In genomic region chr1:186702391-186703255, GRCm38 (mm10) we compare ENCODE assay signal across 8 mouse cellular contexts. TPM values are rescaled to one million over a fixed set of nuclear protein-coding genes. Genes with fewer than 3 reads are reported as not detected.
A peak's percentile ranks its signal among the peaks of the same experiment; 100 is the strongest.
DNase-seq lines count a peak whose midpoint lies in the region; ATAC-seq and TF ChIP-seq lines count a peak whose summit lies in the region.

No protein-coding gene starts in this region.

- WGBS in kidney, postnatal 0 days, result 11% methylated on average over 15 of the region's 15 CpGs
- 22% methylated on average over 15 of the region's 15 CpGs for WGBS in kidney, adult 2 months
- 10% methylated on average over 15 of the region's 15 CpGs for WGBS in intestine, embryonic 16.5 days
- WGBS in olfactory bulb, adult 2 months, result 27% methylated on average over 15 of the region's 15 CpGs

- no peaks in the 10 kb centered on the region for H3K9me3 ChIP-seq in kidney, postnatal 0 days (replicated peaks; ENCODE audit: low read length)
- no peaks in the 10 kb centered on the region for H3K9me3 ChIP-seq in intestine, embryonic 16.5 days (ENCODE audit: control insufficient read depth, low read length)

- TF ChIP-seq CTCF in kidney, postnatal 0 days (IDR thresholded peaks at IDR 0.05; ENCODE audit: low read depth), result no peak
- TF ChIP-seq CTCF in kidney, adult 2 months (conservative IDR thresholded peaks at IDR 0.05; ENCODE audit: insufficient read depth, insufficient read length, low read depth, low read length), result no peak
- TF ChIP-seq CTCF in olfactory bulb, adult 2 months (IDR thresholded peaks at IDR 0.05; ENCODE audit: insufficient read depth, low read depth, low read length), result no peak

- H3K36me3 ChIP-seq in kidney, postnatal 0 days (ENCODE audit: insufficient read depth, low read length), result no peaks in the 10 kb centered on the region
- H3K36me3 ChIP-seq in kidney, adult 2 months (ENCODE audit: control insufficient read depth, insufficient read depth, low read length), result no peaks in the 10 kb centered on the region
- H3K36me3 ChIP-seq in intestine, embryonic 16.5 days (ENCODE audit: control insufficient read depth, insufficient read depth, low read length), result no peaks in the 10 kb centered on the region

- DNase-seq in kidney, postnatal 0 days (ENCODE audit: low spot score), result peak; percentile 91
- DNase-seq in kidney, adult 2 months, result no peak
- DNase-seq in gastrocnemius, adult 18-20 months (ENCODE audit: low spot score), result peak; percentile 55
- DNase-seq in left cerebral cortex, adult 11 months (ENCODE audit: low spot score), result no peak
- DNase-seq in spleen, adult 18-20 months, result no peak

- TF ChIP-seq POLR2A in kidney, adult 2 months (IDR thresholded peaks at IDR 0.05; ENCODE audit: low read depth, low read length), result no peak
- TF ChIP-seq POLR2A in olfactory bulb, adult 2 months (IDR thresholded peaks at IDR 0.05; ENCODE audit: insufficient read depth, low read depth, low read length), result no peak

- H3K9ac ChIP-seq in kidney, postnatal 0 days (ENCODE audit: low read depth, low read length), result 0 out of 2 replicates have a peak overlapping the region, but pooled peaks have one; percentile 27
- peak overlapping the region; percentile 17; the same call in 1 of the 2 replicates for H3K9ac ChIP-seq in intestine, embryonic 16.5 days (ENCODE audit: low read depth, low read length)

- peak overlapping the region; percentile 56 for H3K27ac ChIP-seq in kidney, postnatal 0 days
- H3K27ac ChIP-seq in kidney, adult 2 months (ENCODE audit: insufficient read depth, low read depth, low read length), result no peak overlapping the region
- no peak overlapping the region for H3K27ac ChIP-seq in intestine, embryonic 16.5 days (ENCODE audit: low read length)
- H3K27ac ChIP-seq in olfactory bulb, adult 2 months (ENCODE audit: insufficient read depth, low read depth, low read length), result peak overlapping the region; percentile 4; the same call in 1 of the 2 replicates

- H3K4me3 ChIP-seq in kidney, postnatal 0 days (replicated peaks; ENCODE audit: low read depth, low read length), result peak overlapping the region; percentile 49
- no peak overlapping the region for H3K4me3 ChIP-seq in kidney, adult 2 months (ENCODE audit: insufficient read depth, low read depth, low read length)
- H3K4me3 ChIP-seq in intestine, embryonic 16.5 days (ENCODE audit: low read length), result peak overlapping the region; percentile 67
- H3K4me3 ChIP-seq in olfactory bulb, adult 2 months (ENCODE audit: insufficient read depth, low read depth, low read length), result peak overlapping the region; percentile 1

- H3K27me3 ChIP-seq in kidney, postnatal 0 days (ENCODE audit: insufficient read depth, low read length), result no peaks in the 10 kb centered on the region
- H3K27me3 ChIP-seq in kidney, adult 2 months (replicated peaks; ENCODE audit: control insufficient read depth, insufficient read depth, low read length), result 0 out of 2 replicates have a peak, but pooled peaks cover 1% of the 10 kb centered on the region
- H3K27me3 ChIP-seq in intestine, embryonic 16.5 days (replicated peaks; ENCODE audit: control insufficient read depth, insufficient read depth, low read length), result no peaks in the 10 kb centered on the region

- H3K4me1 ChIP-seq in kidney, postnatal 0 days (replicated peaks; ENCODE audit: insufficient read depth, low read length), result 0 out of 2 replicates have a peak, but pooled peaks cover 3% of the 10 kb centered on the region
- H3K4me1 ChIP-seq in kidney, adult 2 months (ENCODE audit: control insufficient read depth, insufficient read depth, low read length), result 0 out of 2 replicates have a peak, but pooled peaks cover 3% of the 10 kb centered on the region
- peaks cover 23% of the 10 kb centered on the region for H3K4me1 ChIP-seq in intestine, embryonic 16.5 days (ENCODE audit: control insufficient read depth, insufficient read depth, low read length)
- peaks cover 19% of the 10 kb centered on the region for H3K4me1 ChIP-seq in olfactory bulb, adult 2 months (ENCODE audit: control insufficient read depth, insufficient read depth, low read length)

- no peak for ATAC-seq in kidney, postnatal 0 days (replicated peaks; ENCODE audit: low FRiP score, low read depth)
- ATAC-seq in intestine, embryonic 16.5 days, result peak; percentile 34
- no peak for ATAC-seq in megakaryocyte-erythroid progenitor cell, adult 5-6 weeks (replicated peaks; ENCODE audit: low FRiP score, low TSS enrichment, poor library complexity, severe bottlenecking)

- peak overlapping the region; percentile 92 for H3K4me2 ChIP-seq in kidney, postnatal 0 days (ENCODE audit: low read length)
- H3K4me2 ChIP-seq in intestine, embryonic 16.5 days (ENCODE audit: low read depth, low read length), result peak overlapping the region; percentile 93

RNA-seq across cellular contexts. Expression of gene Tgfb2, which starts 3.2 kb away (rescaled TPM):
- polyA plus RNA-seq in kidney, postnatal 0 days (2015; fragmentation: Nextera tagmentation; extraction: Ambion mirVana), result 15.4 and 17.1 TPM in 2 replicates
- polyA plus RNA-seq in kidney, adult 2 months (2012; rRNA removed), result 1.5 TPM in 2 replicates
- 10 to 100 TPM; 15.5 to 17.9 TPM for total RNA-seq in gastrocnemius, adult 18-20 months (2021)
- polyA plus RNA-seq in intestine, embryonic 16.5 days (2015; fragmentation: Nextera tagmentation; extraction: Ambion mirVana), result 11.0 and 12.2 TPM in 2 replicates
- polyA plus RNA-seq in olfactory bulb, adult 2 months (2012; ENCODE audit: insufficient read depth, insufficient read length, low replicate concordance, missing spikeins), result not detected in 2 replicates
- 0.13 and 0.64 TPM in 2 replicates for total RNA-seq in megakaryocyte-erythroid progenitor cell, adult 5-6 weeks (2014; fragmentation: Nextera tagmentation)
- total RNA-seq in megakaryocyte-erythroid progenitor cell, adult 5-6 weeks (2017), result 0.04 TPM in 1 of 2 replicates, not detected in the other

RNA-seq across cellular contexts. Expression of gene Rrp15, which starts 46.5 kb away (rescaled TPM):
- polyA plus RNA-seq in kidney, postnatal 0 days (2015; fragmentation: Nextera tagmentation; extraction: Ambion mirVana), result 57.5 and 57.8 TPM in 2 replicates
- polyA plus RNA-seq in kidney, adult 2 months (2012; rRNA removed), result 3.1 and 4.5 TPM in 2 replicates
- 10 to 100 TPM; 10.2 to 12.6 TPM for total RNA-seq in gastrocnemius, adult 18-20 months (2021)
- polyA plus RNA-seq in intestine, embryonic 16.5 days (2015; fragmentation: Nextera tagmentation; extraction: Ambion mirVana), result 53.9 and 61.2 TPM in 2 replicates
- polyA plus RNA-seq in olfactory bulb, adult 2 months (2012; ENCODE audit: insufficient read depth, insufficient read length, low replicate concordance, missing spikeins), result not detected in 2 replicates
- 60.2 and 61.8 TPM in 2 replicates for total RNA-seq in megakaryocyte-erythroid progenitor cell, adult 5-6 weeks (2014; fragmentation: Nextera tagmentation)
- 187 and 191 TPM in 2 replicates for total RNA-seq in megakaryocyte-erythroid progenitor cell, adult 5-6 weeks (2017)

Comparison
In these comparisons a context has a peak if more than half of its experiments do, and no peak if none do; other contexts are left out.
1. DNase-seq: peak in kidney, postnatal 0 days (single experiment) and gastrocnemius, adult 18-20 months (single experiment); none in kidney, adult 2 months (single experiment), left cerebral cortex, adult 11 months (single experiment) and spleen, adult 18-20 months (0 of 2).
2. H3K27ac ChIP-seq: peak in kidney, postnatal 0 days (single experiment) and olfactory bulb, adult 2 months (single experiment); none in kidney, adult 2 months (single experiment) and intestine, embryonic 16.5 days (single experiment).